Mouse (Mus musculus) lung, adult 2 months (tissue): Measurements from ENCODE around the gene Rab11fip4.

Source experiments
- CTCF ChIP-seq: fragments of 200-500 bp; IDR thresholded peaks from 2 replicates; pipeline ENCODE4 v1.5.1; 2011; ENCODE audit warnings: mild to moderate bottlenecking, low read length, control low read depth; ENCODE audit not compliant: insufficient read depth
- POLR2A ChIP-seq: fragments of 200-500 bp; IDR thresholded peaks from 2 replicates; pipeline ENCODE4 v1.6.1; 2011; ENCODE audit warnings: low read depth, mild to moderate bottlenecking, control low read depth, low read length, borderline replicate concordance; ENCODE audit errors: extremely low read depth

DNA sequence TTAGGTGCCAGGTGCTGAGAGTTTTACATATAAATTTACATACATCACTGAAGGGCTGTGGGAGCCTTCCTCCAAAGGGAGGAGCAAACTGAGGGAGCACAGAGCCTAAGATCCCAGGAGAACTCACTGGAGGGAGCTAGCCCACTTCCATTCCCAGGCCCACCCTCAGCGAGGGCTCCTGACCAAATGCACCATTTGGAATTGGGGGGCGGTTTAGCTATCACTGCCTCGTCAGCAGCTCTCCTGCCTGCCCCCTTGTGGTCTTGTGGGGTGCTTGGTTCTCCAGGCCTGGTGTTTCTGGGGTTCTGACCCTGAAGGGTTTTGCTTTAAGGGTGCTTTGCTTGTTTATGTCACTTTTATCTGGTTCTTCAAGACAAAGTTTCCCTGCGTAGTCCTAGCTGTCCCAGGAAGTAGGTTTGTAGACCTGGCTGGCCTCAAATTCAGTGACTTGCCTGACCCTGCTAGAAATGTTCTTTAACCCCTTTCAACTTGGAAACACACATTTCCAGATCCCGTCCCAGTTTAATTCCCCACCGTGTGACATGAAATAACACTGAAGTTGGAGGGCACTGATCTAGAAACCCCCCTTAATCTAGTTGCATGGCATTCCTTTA, 80.8 kb downstream of the Rab11fip4 start:
- TF ChIP-seq POLR2A, result no peak
- peak; percentile 45 for TF ChIP-seq CTCF
